Mouse (Mus musculus) liver (tissue): ENCODE results near the gene Paox.

Source experiments
- DNase-seq: peaks from one replicate; pipeline ENCODE4 v3.0.0-alpha.2; 2020; ENCODE audit warnings: mixed read lengths

Gene Paox

GRCm38 (mm10) chr7:140115583-140116328 is at the start of gene Paox:
TSS of gene Paox (plus strand) at chr7:140115799.
- peak; percentile 78 for DNase-seq

GRCm38 (mm10) chr7:140067397-140067796 is 48.2 kb upstream of the Paox start:
- no peak for DNase-seq

- no peak for DNase-seq
Measured at GRCm38 (mm10) chr7:140070042-140070711, 45.4 kb upstream of the Paox start.

GRCm38 (mm10) chr7:140077698-140078097 is 37.9 kb upstream of the Paox start:
- no peak for DNase-seq

- DNase-seq = peak; percentile 68
Measured at GRCm38 (mm10) chr7:140078711-140079110, 36.9 kb upstream of the Paox start.

DNA sequence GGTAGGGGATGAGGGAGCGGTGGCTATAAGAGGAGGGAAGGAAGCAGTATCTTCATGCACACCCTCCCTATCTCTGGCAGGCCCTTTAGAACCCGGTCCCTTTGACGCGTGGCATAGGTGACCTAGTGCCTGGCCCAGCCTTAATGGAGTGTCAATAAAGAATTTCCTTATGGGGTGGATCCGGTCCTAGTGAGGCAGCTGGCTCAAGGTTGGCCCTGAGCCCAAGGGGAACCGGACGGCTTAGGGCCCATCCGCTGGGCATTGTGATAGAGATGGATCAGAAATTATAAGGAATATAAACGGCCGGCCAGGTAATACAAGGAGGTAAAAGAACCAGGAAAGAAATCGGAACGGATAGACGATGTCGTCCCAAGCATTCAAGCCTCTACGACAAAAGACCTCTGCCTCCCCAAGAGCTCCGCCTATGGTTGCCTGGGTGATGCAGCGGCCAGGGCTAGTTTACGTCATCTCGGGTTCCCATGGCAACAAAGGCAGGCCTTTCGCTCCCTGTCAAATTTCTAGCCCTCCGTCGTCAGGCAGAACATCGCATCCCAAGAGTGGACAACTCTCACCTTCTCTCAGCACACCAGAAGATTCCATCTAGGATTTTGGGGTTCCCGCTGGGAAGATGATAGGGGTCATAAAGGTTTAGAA is 35.0 kb upstream of the Paox start:
- DNase-seq = peak; percentile 51

GRCm38 (mm10) chr7:140081408-140082241 is 34.0 kb upstream of the Paox start:
- DNase-seq = no peak

DNA sequence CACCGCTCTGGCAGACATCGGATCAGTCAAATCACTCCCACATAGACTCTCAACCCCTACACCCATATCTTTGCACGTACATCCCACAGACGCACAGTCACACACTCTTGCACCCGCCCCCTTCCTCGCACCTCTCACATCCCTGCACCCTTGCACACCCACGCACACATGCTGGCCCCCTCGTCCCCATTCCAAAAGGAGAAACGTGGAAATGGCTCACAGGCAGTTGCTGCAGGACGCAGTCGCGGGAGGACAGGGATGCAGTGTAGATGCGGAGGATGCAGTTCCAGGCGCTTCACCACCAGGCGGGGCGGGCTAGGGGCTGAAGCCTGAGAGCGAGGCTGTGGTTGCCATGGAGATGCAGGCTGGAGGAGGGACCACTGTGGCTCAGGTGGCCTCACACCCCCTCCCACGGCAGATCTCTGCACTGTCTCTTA is 33.3 kb upstream of the Paox start, which contains the start of gene Caly:
Gene Caly (minus strand): TSS at position 307 of the 437 bp plus-strand sequence.
- DNase-seq = peak; percentile 27

DNA sequence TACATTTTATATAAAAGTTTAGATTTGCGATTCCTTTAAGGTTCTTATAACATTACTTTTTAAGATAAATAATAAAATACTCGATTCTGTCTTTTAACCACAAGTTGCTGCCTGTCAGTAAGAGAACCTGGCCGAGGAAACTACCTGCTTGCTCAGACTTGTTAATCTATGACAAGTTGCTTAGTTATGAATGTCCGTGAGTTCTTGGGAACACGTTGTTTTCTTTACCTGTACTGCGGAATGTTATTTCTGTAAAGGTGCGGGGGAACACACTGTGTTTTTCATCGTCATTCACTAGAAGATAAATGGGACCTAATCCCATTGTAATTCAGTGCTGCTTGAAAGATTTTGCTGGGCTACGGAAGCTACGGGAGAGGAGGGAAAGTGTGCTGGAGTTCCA is 25.0 kb upstream of the Paox start:
- DNase-seq = no peak

GRCm38 (mm10) chr7:140092924-140093528 is 22.6 kb upstream of the Paox start, which contains the start of gene Prap1:
TSS of gene Prap1 (plus strand) at chr7:140093395.
- DNase-seq = no peak

- no peak for DNase-seq
Measured at GRCm38 (mm10) chr7:140094954-140095353, 20.6 kb upstream of the Paox start.

- no peak for DNase-seq
Measured at GRCm38 (mm10) chr7:140095556-140095955, 20.0 kb upstream of the Paox start.

DNA sequence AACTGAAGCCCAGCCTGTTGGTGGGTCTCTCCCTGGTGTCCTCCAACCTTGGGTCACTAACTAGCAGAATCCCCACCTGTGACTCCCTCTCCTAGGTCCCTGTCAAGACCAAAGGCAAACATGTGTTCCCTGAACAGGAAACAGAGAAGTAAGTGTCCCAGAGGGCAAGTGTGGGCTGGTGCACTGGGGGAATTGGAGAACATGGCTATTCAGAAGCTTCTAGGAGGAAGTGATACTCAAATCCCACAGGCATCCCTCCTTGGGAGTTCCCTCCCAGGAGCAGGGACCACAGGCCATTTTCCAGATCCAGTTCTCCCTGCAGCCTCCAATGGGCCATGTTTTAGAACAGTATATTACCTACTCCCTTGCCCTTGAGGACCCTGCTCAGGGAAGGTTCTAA is 19.5 kb upstream of the Paox start:
- DNase-seq = no peak

DNA sequence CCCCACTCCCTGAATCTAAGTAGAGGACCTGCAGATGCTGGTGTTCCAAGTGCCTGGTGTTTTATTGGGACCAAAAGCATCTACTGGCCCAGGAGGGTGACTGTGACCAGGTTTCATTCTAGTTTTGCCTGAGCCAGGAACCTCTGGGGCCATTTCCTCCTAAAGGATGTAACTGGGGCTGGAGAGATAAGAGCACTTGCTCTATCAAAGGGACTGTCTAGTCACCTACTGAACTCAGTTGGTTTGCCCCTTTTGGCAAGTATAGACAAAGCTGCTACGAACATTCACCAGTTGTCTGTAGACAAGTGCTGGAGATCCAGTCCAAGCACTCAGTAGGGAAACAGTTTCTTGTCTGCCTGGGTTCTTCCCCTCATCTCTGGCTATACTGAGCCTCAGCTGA is 17.1 kb upstream of the Paox start:
- no peak for DNase-seq

- DNase-seq = no peak
Measured at GRCm38 (mm10) chr7:140101498-140101897, 14.1 kb upstream of the Paox start.

- DNase-seq = peak; percentile 85
Measured at GRCm38 (mm10) chr7:140101993-140102860, 13.4 kb upstream of the Paox start, which contains the start of gene Fuom. TSS of gene Fuom (minus strand) at chr7:140102441.

GRCm38 (mm10) chr7:140104009-140104408 is 11.6 kb upstream of the Paox start:
- DNase-seq = no peak

GRCm38 (mm10) chr7:140111943-140112342 is 3.7 kb upstream of the Paox start:
- no peak for DNase-seq

DNA sequence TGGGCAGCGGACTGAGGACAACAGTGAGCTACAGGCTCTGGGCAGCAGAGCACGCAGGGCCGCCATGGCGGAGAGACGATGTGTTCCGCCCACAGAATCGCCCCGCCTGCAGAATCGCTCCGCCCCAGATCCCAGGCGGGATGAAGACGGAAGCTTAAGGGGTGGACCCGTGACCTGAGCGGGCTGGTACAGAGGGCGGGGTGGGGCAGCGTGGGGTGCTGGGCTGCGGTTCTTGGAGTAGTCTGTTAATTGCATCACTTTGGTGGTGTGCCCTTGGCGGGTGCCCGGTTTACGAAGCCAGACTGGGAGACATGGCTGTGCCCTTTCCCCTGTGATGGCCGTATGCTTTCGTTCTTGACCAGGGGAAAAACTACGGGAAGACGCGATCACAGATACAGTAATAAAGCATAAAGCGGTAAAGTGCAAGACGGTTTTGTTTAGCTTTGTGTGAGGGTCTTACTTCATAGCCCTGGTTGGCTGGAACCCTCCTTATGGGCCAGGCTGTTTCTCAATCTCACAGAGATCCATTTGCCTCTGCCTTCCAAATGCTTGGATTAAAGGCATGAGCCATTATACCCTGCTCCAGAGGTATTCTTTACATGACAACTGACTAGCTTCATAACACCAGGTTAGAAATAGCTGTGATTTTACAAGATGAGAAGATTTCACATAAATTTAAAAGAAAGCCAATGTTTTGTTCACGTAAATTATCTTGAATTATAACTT is 893 bp downstream of the Paox start, which contains the start of gene Echs1:
Gene Echs1 (minus strand): TSS at position 148 of the 726 bp plus-strand sequence.
- peak; percentile 93 for DNase-seq

GRCm38 (mm10) chr7:140120484-140120883 is 4.9 kb downstream of the Paox start:
- DNase-seq = no peak
